Comparison of ENCODE assay signal across 15 mouse cellular contexts in the genomic region with DNA sequence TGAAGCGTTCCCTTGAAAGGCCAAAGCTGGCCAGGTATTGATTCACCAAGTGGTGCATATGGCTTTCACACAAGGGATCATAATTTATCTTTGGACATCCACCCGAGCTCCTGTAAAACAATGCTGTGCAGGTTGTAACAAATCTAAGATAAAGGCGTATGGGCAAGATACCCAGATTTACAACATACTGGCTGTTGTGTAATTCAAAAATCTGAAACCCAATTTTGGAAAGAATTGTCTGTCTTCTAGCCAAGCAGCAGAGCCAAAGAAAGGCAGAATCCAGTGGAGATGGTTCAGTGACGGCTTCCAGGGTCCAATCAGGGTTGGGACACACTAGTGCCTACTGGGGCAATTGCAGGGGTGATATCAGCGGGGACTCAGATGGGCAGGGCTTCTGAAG.
"Had no signal": no experiment of that assay in that cellular context is flagged by ENCODE, and none has a peak within 500 bp of the region (broad histone marks: within the 10 kb centered on the region; RNA-seq: fewer than 3 reads in every experiment).

No protein-coding gene starts in this region.

- ATAC-seq: liver, embryonic 12.5 days; midbrain, embryonic 15.5 days had no signal

- H3K4me2 ChIP-seq: kidney, embryonic 15.5 days; limb, embryonic 13.5 days; liver, embryonic 12.5 days; lung, embryonic 15.5 days; midbrain, embryonic 15.5 days; neural tube, embryonic 13.5 days; stomach, embryonic 15.5 days had no signal

- H3K27me3 ChIP-seq: kidney, embryonic 15.5 days; limb, embryonic 13.5 days; liver, embryonic 12.5 days; midbrain, embryonic 15.5 days; neural tube, embryonic 13.5 days; stomach, embryonic 15.5 days had no signal

- H3K36me3 ChIP-seq: kidney, embryonic 15.5 days; limb, embryonic 13.5 days; liver, embryonic 12.5 days; lung, embryonic 15.5 days; midbrain, embryonic 10.5 days; midbrain, embryonic 15.5 days; neural tube, embryonic 13.5 days; stomach, embryonic 15.5 days had no signal

- H3K27ac ChIP-seq: kidney, embryonic 15.5 days; limb, embryonic 13.5 days; liver, embryonic 12.5 days; lung, embryonic 15.5 days; midbrain, embryonic 10.5 days; midbrain, embryonic 15.5 days; neural tube, embryonic 13.5 days; stomach, embryonic 15.5 days had no signal

- DNase-seq: kidney, postnatal 14 days; left cerebral cortex, postnatal 4 days; lung, postnatal 4 days; retina, postnatal 1 day; right cerebral cortex, postnatal 4 days; thymus, adult 2 months; thymus, postnatal 25 days had no signal

- H3K9me3 ChIP-seq: kidney, embryonic 15.5 days; limb, embryonic 13.5 days; liver, embryonic 12.5 days; lung, embryonic 15.5 days; midbrain, embryonic 10.5 days; midbrain, embryonic 15.5 days; neural tube, embryonic 13.5 days; stomach, embryonic 15.5 days had no signal

- H3K4me3 ChIP-seq: kidney, embryonic 15.5 days; limb, embryonic 13.5 days; liver, embryonic 12.5 days; lung, embryonic 15.5 days; midbrain, embryonic 10.5 days; midbrain, embryonic 15.5 days; neural tube, embryonic 13.5 days; stomach, embryonic 15.5 days had no signal

- H3K9ac ChIP-seq: kidney, embryonic 15.5 days; limb, embryonic 13.5 days; liver, embryonic 12.5 days; lung, embryonic 15.5 days; midbrain, embryonic 15.5 days; neural tube, embryonic 13.5 days; stomach, embryonic 15.5 days had no signal

- H3K4me1 ChIP-seq: kidney, embryonic 15.5 days; limb, embryonic 13.5 days; lung, embryonic 15.5 days; stomach, embryonic 15.5 days had no signal
